Mouse (Mus musculus) E14TG2a.4 (cell line): ENCODE measurements around the gene Olfr52.

Experiments
- CTCF ChIP-seq: conservative IDR thresholded peaks from 2 replicates; pipeline ENCODE4 v1.5.1; 2014; ENCODE audit warnings: low read length
- NANOG ChIP-seq: IDR thresholded peaks from 2 replicates; pipeline ENCODE4 v1.6.1; 2014; ENCODE audit warnings: borderline replicate concordance, low read length, mixed read lengths

GRCm38 (mm10) chr2:86231301-86231700, 45.8 kb upstream of the Olfr52 start, which contains the start of gene Olfr1047:
- TF ChIP-seq CTCF (no peak), NANOG (no peak)
